Mouse (Mus musculus) mouse trophoblast stem cell (cell line): Measurements from ENCODE around the gene Auh.

ENCODE experiments used
- in situ Hi-C, 2 experiments: fragments of 300-500 bp; cut with MseI, MboI; formaldehyde crosslinking; loops; 2 replicates in 1 of 2; 3 replicates in 1 of 2; pipeline ENCODE4 v1.15.1; 2025

Gene Auh

DNA sequence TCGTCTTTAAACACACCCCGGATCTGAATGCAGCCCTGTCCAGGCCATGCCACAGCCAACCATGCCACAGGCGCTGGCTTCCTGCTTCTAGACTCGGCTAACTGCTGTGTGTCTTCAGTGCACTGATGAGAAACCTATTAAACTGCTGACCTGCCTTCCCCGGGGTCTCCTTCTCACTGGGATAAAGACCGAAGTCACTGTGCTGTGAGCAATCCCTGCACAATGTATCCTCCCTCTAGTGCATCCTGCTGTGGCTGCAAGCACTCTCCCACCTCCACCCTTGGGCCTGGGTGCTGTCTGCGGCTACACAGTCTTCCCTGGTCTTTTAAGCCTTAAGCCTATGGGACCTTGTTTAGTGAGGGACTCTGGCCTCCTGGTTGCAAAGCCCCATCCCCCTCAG lies 50.7 kb downstream of the Auh start:
- in situ Hi-C loops, result no loop called here

DNA sequence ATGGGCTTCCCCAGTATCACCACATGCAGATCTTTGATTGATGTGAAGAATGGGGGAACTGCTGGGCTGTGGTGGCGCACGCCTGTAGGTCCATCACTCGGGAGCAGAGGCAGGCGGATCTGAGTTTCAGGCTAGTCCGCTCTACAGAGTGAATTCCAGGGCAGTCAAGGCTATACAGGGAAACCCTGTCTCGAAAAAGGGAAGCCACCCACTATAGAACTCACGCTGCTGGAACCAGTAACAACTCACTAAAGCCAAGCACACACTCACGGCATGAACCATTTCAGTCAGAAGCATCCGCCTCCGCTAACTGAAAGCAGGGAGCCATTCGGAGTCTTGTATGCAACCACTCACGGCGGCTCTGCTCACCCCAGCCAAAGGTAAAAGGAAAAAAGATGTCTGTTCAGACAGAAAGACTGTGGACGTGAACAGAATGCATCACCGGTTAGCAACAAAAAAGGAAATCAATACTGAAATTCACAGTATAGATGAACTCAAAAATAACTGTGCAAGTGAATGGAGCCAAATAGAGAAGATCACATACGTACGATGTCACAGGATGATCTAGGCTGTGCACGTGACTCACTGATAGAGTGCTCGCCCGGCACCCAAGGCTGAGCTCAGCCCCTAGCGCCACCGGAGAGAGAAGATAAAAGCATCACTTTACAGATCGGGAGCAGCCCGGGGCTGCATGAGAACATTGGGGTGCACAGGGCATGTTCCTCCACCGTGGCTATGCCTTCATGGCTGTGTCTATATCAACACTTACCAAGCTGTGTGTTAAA lies 53.7 kb downstream of the Auh start:
- in situ Hi-C loops, result no loop called here

GRCm38 (mm10) chr13:52875089-52875488 lies 54.4 kb downstream of the Auh start:
- in situ Hi-C loops, result no loop called here

GRCm38 (mm10) chr13:52874338-52874737 lies 55.1 kb downstream of the Auh start:
- in situ Hi-C loops, result no loop called here

DNA sequence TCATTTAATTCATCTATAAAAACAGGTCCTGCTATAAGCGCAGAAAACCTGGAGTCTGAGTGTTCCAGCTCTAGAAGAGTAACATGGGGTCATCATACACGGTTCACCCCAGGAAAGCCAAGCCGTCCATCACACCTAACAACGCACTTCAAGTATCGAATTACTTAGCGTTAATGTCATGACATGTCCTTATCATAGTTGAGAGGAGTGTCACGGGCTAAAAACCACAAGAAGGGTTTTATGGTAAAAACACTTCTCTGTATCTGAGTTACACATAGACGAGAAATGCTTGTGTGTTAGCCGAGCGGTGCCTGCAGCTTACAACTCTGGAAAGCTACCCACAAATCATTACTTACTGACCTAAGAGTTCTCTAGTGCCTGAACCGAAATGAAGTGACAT lies 55.6 kb downstream of the Auh start:
- in situ Hi-C loops, result no loop called here

DNA sequence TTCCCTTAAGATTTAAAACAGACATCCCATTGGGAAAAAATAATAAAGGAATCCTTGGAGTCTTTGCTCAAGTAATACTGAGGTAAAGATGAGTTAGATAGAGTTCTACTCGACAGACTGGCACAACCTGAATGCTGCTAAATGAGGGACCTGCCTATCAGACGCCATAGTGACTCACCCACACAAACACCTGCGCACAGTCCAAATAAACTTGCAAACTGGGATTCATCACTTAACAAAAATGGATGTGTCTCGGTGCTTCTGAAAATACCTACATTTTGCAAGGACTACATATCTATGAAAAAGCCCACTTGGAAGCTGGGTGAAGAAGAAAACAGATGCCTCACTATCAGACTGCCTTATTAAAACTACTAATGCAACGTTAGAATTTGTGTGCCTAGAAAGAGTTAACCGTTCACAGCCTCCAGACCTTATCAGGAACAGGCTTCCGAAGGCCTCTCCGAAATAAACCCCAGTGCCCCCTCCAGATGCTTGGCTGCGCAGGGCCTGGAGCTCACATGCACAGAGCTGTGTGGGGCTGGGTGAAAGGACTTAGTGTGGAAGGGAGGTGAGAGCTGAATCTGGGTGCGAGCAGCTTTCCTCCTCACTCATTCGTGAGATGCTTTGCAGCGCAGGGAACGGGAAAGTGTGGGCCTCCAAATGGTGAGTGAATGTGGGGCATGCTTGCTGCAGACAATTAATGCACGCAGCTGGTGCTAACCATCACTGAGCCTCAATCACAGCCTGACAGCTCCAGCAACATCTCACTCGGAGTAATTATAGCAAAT lies 63.3 kb downstream of the Auh start:
- in situ Hi-C loops, result no loop called here

DNA sequence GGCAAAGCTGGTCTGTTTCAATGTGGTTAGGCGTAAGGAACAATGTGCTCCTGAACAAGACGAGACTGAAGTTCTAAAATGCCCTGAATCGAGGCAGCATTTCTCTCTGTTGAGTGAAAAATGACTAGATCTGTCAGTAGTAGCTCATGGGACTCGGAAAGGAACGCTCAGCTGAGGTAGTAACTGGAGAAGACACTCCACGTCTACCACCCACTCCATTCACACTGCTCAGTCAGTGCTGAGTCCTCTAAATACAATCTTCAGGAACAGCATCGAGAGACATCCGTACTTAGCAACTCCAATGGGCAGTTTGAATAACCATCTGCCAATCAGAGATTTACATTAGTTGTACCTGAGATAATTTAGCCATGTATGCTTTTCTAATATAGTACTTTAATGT lies 66.0 kb downstream of the Auh start:
- in situ Hi-C loops, result no loop called here

DNA sequence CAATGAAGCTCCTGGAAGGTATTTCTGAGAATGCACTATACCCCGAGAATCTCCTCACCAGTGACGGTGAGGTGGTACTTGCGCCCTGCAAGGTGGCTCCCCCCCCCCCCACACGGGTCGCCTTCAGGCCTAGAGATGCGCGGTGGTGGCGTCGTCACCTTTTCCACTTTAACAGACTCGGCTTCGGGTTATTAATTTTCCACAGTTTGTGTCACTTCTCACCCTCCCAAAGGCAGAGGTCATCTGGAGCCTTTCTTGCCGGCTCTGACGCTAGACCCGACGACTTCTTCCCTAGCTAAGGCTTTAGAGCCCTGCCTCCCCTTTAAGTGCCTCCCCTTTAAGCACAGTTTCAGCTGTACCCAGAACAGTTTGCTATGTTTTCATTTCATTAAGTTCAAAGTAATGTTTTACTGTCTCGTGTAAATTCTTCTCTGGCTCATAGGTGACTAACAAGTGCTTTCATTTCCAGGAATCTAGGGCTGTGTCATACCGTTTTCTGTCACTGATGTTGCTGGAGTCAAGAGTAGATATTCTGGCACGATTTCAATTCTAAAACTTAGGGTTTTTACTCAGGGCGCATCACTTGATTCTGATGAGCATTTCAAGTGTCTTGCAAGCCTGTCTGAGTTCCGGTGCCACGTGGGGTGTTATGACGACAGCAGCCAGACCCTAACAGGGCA lies 69.3 kb downstream of the Auh start:
- in situ Hi-C loops, result no loop called here

GRCm38 (mm10) chr13:52859065-52859820 lies 70.2 kb downstream of the Auh start:
- in situ Hi-C loops, result no loop called here

DNA sequence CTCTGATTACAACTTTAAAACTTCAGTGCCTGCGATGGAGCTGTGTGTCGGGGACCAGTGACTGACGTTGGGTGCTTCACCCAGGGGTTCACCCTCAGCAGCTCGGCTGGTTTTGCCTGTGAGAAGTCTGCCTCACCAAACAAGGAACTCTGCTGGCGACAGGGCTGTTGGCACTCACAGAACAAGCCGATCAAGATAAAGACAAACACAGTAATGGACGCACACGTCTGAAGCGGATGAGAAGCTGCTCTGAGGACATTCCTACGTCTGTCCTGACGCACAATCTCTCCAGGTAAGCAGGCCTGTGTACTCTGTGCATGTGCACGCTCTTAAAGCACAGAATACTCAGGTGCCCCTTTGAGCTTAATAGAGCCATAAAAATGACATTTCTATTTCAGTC lies 71.1 kb downstream of the Auh start:
- in situ Hi-C loops, result no loop called here

DNA sequence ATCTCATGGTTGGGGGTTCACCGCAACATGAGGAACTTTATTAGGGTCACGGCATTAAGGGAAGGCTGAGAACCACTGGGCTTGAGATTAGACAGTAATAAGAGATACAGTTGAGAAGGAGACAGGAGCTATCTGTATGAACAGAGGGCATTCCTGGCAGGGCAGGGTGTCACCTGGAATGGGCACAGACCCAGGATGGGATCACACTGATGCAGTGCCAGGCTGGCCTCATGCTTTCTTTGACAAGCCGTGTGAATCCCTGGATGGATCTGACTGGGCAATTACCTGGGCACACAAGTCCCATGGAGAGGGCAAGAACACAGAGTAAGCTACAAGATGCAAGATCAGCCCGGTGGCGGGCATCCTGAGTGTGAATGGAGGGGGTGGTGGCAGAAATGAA lies 71.7 kb downstream of the Auh start:
- in situ Hi-C loops, result no loop called here

DNA sequence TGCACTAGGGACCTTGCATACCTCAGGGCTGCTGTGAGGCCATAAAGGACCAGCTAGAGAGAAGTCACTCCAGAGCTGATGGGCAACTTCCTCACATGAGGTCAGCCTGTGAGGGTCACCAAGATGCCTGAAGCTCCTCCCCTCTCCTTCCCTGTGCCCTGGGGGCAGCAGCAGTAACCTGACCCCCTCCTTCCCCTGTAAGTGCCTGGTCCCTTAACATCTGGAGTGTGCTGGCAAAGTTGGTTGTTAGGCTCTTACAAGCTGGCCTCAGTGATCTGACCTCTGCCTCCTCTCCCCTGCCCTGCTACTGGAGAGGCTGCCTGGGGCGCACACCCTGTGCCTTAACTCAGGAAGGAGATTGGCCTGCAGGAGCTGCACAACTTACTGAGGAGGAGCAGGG lies 75.9 kb downstream of the Auh start:
- in situ Hi-C loops, result no loop called here

GRCm38 (mm10) chr13:52851886-52852285 lies 77.6 kb downstream of the Auh start:
- in situ Hi-C loops, result no loop called here

GRCm38 (mm10) chr13:52850024-52850723 lies 79.3 kb downstream of the Auh start:
- in situ Hi-C loops, result no loop called here

DNA sequence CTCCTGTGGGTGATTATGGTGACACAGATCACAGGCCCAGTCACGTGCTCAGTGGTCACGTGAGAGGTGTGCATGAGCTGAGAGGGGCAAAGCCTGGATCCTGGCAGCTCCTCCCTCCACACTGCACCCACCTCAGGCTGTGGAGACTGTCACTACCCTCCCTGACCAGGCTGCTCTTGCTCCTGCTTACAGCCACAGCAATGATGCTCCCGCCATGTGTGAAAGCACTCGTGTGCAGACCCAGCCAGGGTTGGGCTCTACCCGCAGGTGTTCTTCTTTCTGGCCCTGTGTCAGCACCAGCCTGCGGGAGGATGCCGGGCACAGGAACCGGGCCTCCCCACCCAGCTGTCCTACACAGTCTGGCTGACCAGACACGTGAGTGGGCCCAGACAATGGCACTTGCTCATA lies 80.1 kb downstream of the Auh start:
- in situ Hi-C loops, result no loop called here

DNA sequence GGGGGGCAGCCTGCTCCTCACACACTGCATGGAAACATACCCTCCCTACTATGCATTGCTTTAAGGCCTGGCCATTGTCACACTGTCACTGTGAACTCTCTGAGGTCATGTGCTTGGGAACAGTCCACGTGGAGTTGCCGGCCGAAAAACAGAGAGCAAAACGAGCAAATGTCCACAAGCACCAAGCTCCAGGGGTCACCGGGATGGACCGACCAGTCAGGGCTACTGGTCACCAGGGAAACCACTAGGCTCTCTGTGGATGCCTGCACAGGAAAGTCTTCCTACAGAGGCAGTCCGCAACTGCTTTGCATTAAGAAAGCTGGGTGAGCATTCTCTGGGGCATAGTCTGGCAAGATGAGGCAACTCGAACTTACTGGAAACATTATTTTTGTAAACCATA lies 82.0 kb downstream of the Auh start:
- in situ Hi-C loops, result no loop called here

DNA sequence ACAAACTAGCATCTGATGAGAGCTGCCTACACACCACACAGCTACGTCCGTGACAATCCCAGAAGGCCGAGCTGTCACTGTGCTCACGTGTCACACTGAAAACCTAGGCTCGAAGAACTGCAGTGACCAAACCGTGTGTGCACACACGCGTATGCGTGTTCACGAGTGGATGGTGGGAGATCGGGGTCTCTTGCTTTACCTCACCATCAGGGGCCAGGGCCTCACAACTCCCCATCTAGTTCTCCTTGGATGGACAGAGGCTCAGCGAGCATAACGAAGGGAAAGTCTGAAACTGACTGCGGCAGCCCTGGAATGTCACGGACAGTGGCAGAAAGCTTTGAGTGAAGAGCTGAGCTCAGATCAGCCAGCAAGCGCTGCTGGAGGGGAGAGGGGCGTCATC lies 82.4 kb downstream of the Auh start:
- in situ Hi-C loops, result no loop called here

- in situ Hi-C loops, result no loop called here
Observed at GRCm38 (mm10) chr13:52845618-52846017, 83.9 kb downstream of the Auh start.

DNA sequence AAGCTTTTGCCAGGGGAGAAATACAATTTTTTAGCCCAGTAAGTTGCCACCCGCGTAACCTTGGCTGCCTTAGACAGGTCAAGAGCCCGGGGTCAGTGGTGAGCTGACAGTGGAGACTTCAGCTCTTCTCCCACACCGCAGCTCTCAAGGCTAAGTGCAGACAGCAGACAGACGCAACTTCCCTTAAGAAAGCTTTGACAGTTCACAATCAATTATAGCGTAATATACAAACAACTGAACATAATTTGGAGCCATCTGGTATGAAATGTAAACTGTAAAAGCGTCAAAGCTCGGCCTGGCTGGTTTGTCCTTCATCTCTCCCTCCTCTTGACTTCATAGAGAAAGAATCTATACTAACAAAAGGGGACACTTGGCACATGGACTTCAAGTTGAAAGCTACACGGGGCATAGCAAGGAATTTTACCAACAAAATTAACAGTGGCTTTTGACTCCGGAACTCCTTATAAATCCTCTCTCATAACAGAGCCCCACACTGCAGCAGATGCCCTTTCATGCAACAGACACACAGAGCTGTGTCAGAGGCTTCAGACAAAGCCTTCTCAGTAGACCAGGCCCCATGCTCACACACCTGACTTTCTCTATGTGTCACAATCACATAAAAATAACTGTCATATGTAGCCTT lies 85.8 kb downstream of the Auh start:
- in situ Hi-C loops, result no loop called here

DNA sequence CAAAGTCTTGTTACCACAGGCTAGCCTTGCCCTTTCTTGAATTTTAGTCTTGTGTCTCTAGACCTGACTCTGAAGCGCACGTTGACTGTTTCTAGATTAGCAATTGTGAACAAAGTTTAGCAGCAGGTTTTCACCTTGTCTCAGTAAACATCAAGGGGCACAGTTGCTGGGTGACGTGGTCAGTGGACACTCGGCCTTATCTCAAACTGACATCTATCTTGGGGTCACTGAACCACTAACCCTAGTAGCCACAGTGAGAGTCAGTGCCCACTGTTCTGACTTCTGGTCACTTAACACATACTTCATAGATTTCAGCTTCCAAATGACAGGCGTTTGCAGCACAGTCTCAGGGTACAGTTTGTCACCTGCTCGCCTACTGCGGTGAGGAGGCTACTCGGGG lies 93.2 kb downstream of the Auh start:
- in situ Hi-C loops, result no loop called here

DNA sequence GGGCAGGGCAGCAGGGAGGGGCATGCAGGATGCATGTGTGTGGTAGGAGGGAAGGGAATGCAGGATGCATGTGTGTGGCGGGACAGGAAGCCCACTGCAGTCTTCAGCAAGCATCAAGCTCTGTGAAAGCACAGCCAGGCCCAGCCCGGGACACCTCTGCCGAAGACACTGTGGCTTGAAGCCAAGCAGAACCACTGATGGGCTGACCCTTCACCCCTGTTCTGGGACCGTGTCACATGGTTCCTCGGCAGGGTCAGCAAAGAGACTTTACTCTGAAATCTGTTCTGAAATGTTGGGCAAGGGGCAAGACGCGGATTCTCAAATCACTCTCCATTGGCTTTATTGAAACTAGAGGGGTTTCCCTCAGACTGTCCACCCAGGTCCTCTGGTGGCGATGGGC lies 94.9 kb downstream of the Auh start:
- in situ Hi-C loops, result no loop called here
